Mouse (Mus musculus): Measurements from ENCODE around the gene Mpp1.

Gene Mpp1

GRCm38 (mm10) chrX:75083982-75084773 is 46.6 kb downstream of the Mpp1 start:
- peak in 1 of 2 experiments; percentile 10 for DNase-seq (ENCODE audit: low spot score in 2 of 2)

GRCm38 (mm10) chrX:75082351-75082750 is 48.5 kb downstream of the Mpp1 start:
- DNase-seq (ENCODE audit: low spot score in 2 of 2), result no peak
